Mouse (Mus musculus) liver, embryonic 14.5 days (tissue): Measurements from ENCODE around the gene 2410002F23Rik. TPM values are rescaled to one million over a fixed set of nuclear protein-coding genes. Genes with fewer than 3 reads are reported as not detected.
"Not testable (repeated sequence)": the region's sequence is repeated elsewhere in the genome, so short reads cannot be mapped to it uniquely, and the experiment has no call there.

ENCODE experiments used
- ATAC-seq: fragments of 200-750 bp; cut with Nextera tagmentation; 2 replicates; pipeline ENCODE4 v1.8.0; 2017; ENCODE audit warnings: moderate number of reproducible peaks, mild to moderate bottlenecking, moderate library complexity; ENCODE audit not compliant: insufficient read depth
- DNase-seq, 3 experiments: peaks; one replicate each; pipeline ENCODE4 v3.0.0-alpha.2; 2012 to 2013; ENCODE audit warnings: low read depth in 3 of 3, low spot score in 3 of 3
- H3K27ac ChIP-seq: fragments of 300-500 bp; sonication (generic); 2 replicates; pipeline ENCODE4 v1.5.1; 2014; ENCODE audit warnings: moderate library complexity, mild to moderate bottlenecking, control low read depth, inconsistent platforms
- H3K27me3 ChIP-seq: fragments of 300-500 bp; sonication (generic); 2 replicates; pipeline ENCODE4 v1.6.1; 2014; ENCODE audit warnings: mild to moderate bottlenecking, low read length, moderate library complexity; ENCODE audit not compliant: control insufficient read depth, insufficient read depth
- H3K36me3 ChIP-seq: fragments of 300-500 bp; sonication (generic); replicated peaks from 2 replicates; pipeline ENCODE4 v1.6.1; 2014; ENCODE audit warnings: low read depth; ENCODE audit not compliant: control insufficient read depth, insufficient read depth
- H3K4me1 ChIP-seq, 2 experiments: fragments of 200-500 bp in 1 of 2; fragments of 300-500 bp in 1 of 2; sonication (generic) in 1 of 2; replicated peaks; 2 replicates each; pipeline ENCODE4 v1.6.1; 2012 to 2014; ENCODE audit warnings: antibody characterized with exemption in 1 of 2, inconsistent platforms in 1 of 2, low read length in 1 of 2; ENCODE audit not compliant: control insufficient read depth in 2 of 2, insufficient read depth in 2 of 2
- H3K4me2 ChIP-seq: fragments of 300-500 bp; sonication (generic); 2 replicates; pipeline ENCODE4 v1.6.1; 2014; ENCODE audit warnings: low read depth, mild to moderate bottlenecking, control low read depth, moderate library complexity
- H3K4me3 ChIP-seq, 2 experiments: fragments of 200-500 bp in 1 of 2; fragments of 300-500 bp in 1 of 2; sonication (generic) in 1 of 2; 2 replicates each; pipeline ENCODE4 v1.5.1; 2012 to 2014; ENCODE audit warnings: low read depth in 2 of 2, low read length in 2 of 2, mild to moderate bottlenecking in 2 of 2, control low read depth in 1 of 2, inconsistent platforms in 1 of 2, moderate library complexity in 1 of 2; ENCODE audit not compliant: insufficient read depth in 1 of 2
- H3K9ac ChIP-seq: fragments of 300-500 bp; sonication (generic); replicated peaks from 2 replicates; pipeline ENCODE4 v1.6.1; 2014; ENCODE audit warnings: mild to moderate bottlenecking, control low read depth, moderate library complexity
- H3K9me3 ChIP-seq: fragments of 300-500 bp; sonication (generic); 2 replicates; pipeline ENCODE4 v1.6.1; 2016; ENCODE audit warnings: low read length, mixed read lengths; ENCODE audit not compliant: control insufficient read depth
- CTCF ChIP-seq: IDR thresholded peaks from 2 replicates; pipeline ENCODE4 v1.5.1; 2016; ENCODE audit warnings: antibody characterized with exemption, low read depth, control low read depth
- EP300 ChIP-seq: IDR thresholded peaks from 2 replicates; pipeline ENCODE4 v1.6.1; 2016; ENCODE audit warnings: antibody characterized with exemption, low read depth
- WGBS: fragments of 180-500 bp; shearing (Covaris S2); extraction: QIAGEN DNeasy Blood & Tissue Kit; methylation state at CpG from one replicate; pipeline ENCODE4 v1.1.7; 2014; ENCODE audit not compliant: insufficient replicate concordance; 5-methylcytosine and 5-hydroxymethylcytosine counted together
- polyA plus RNA-seq, 2 experiments: library from polyadenylated mRNA; depleted of rRNA in 1 of 2; stranded (reverse) in 1 of 2; unstranded in 1 of 2; fragments of >200 nt; fragmentation: Nextera tagmentation in 1 of 2; extraction: Ambion mirVana in 1 of 2; gene quantifications; 2 replicates each; pipeline versions ENCODE4 v1.2.1 to v1.2.3; 2012 to 2014

Gene 2410002F23Rik
- polyA plus RNA-seq, 2 experiments: 20.0 to 43.8 TPM

- no peaks in the 10 kb centered on the region for H3K9me3 ChIP-seq
- 14% methylated on average over 1 of the region's 1 CpGs for WGBS
- DNase-seq: no peak
- no peaks in the 10 kb centered on the region for H3K4me1 ChIP-seq
- TF ChIP-seq CTCF: no peak
- no peak for TF ChIP-seq EP300
- no peaks in the 10 kb centered on the region for H3K36me3 ChIP-seq
- no peak overlapping the region for H3K9ac ChIP-seq
- ATAC-seq: no peak
- H3K4me2 ChIP-seq: no peak overlapping the region
- H3K27ac ChIP-seq: no peak overlapping the region
- H3K27me3 ChIP-seq: no peaks in the 10 kb centered on the region
- no peak overlapping the region for H3K4me3 ChIP-seq
Observed at GRCm38 (mm10) chr7:44280959-44281358, 34.4 kb downstream of the 2410002F23Rik start.

- 60% methylated on average over 7 of the region's 7 CpGs for WGBS
- no peaks in the 10 kb centered on the region for H3K4me1 ChIP-seq
Observed at GRCm38 (mm10) chr7:44281586-44281985, 35.1 kb downstream of the 2410002F23Rik start.

GRCm38 (mm10) chr7:44287760-44288159 lies 41.2 kb downstream of the 2410002F23Rik start:
- Histone ChIP-seq H3K4me3 (no peak overlapping the region), H3K4me1 (no peaks in the 10 kb centered on the region), H3K27me3 (no peaks in the 10 kb centered on the region; the same call in 1 of the 2 replicates), H3K27ac (no peak overlapping the region), H3K4me2 (no peak overlapping the region), H3K9ac (no peak overlapping the region), H3K36me3 (no peaks in the 10 kb centered on the region), H3K9me3 (no peaks in the 10 kb centered on the region)
- ATAC-seq (no peak), DNase-seq (no peak)
- TF ChIP-seq EP300: no peak
- no peak for TF ChIP-seq CTCF
- 51% methylated on average over 7 of the region's 7 CpGs for WGBS

More at GRCm38 (mm10) chr7:44281586-44281985, 35.1 kb downstream of the 2410002F23Rik start:
- no peaks in the 10 kb centered on the region for H3K36me3 ChIP-seq
- H3K4me3 ChIP-seq: no peak overlapping the region
- ATAC-seq: no peak
- H3K4me2 ChIP-seq: no peak overlapping the region
- no peak for TF ChIP-seq EP300
- TF ChIP-seq CTCF: no peak
- H3K9ac ChIP-seq: no peak overlapping the region
- DNase-seq: no peak
- H3K9me3 ChIP-seq: no peaks in the 10 kb centered on the region
- no peak overlapping the region for H3K27ac ChIP-seq
- H3K27me3 ChIP-seq: no peaks in the 10 kb centered on the region

GRCm38 (mm10) chr7:44290986-44291385 lies 44.5 kb downstream of the 2410002F23Rik start:
- Histone ChIP-seq H3K27me3 (no peaks in the 10 kb centered on the region; the same call in 1 of the 2 replicates), H3K4me1 (no peaks in the 10 kb centered on the region), H3K4me3 (no peak overlapping the region), H3K4me2 (no peak overlapping the region), H3K9ac (no peak overlapping the region), H3K36me3 (no peaks in the 10 kb centered on the region), H3K27ac (no peak overlapping the region), H3K9me3 (no peaks in the 10 kb centered on the region)
- no peak for DNase-seq
- 53% methylated on average over 4 of the region's 4 CpGs for WGBS
- no peak for ATAC-seq
- no peak for TF ChIP-seq CTCF

- WGBS: 29% methylated on average over 4 of the region's 4 CpGs
- H3K9ac ChIP-seq: no peak overlapping the region
- ATAC-seq (no peak), DNase-seq (no peak)
- no peak overlapping the region for H3K4me3 ChIP-seq
- no peak overlapping the region for H3K4me2 ChIP-seq
- no peaks in the 10 kb centered on the region for H3K36me3 ChIP-seq
- TF ChIP-seq EP300 (no peak), CTCF (no peak)
- H3K27me3 ChIP-seq: no peaks in the 10 kb centered on the region; the same call in 1 of the 2 replicates
- no peaks in the 10 kb centered on the region for H3K4me1 ChIP-seq
- H3K27ac ChIP-seq: no peak overlapping the region
- H3K9me3 ChIP-seq: no peaks in the 10 kb centered on the region
Observed at GRCm38 (mm10) chr7:44291418-44291817, 44.9 kb downstream of the 2410002F23Rik start.

GRCm38 (mm10) chr7:44297501-44297900 lies 51.0 kb downstream of the 2410002F23Rik start:
- ATAC-seq, H3K27ac ChIP-seq, H3K4me3 ChIP-seq, H3K9me3 ChIP-seq, H3K9ac ChIP-seq, H3K4me2 ChIP-seq, H3K36me3 ChIP-seq, DNase-seq, H3K4me1 ChIP-seq, H3K27me3 ChIP-seq: not testable (repeated sequence)
- WGBS: 61% methylated on average over 2 of the region's 2 CpGs

Other genes with a start within 250 kb of the 2410002F23Rik start
- not detected in 2 replicates for gene Klk1b26, start 234.6 kb upstream of the 2410002F23Rik start, polyA plus RNA-seq (2012; rRNA removed)
- gene Klk1b26, start 234.6 kb upstream of the 2410002F23Rik start, polyA plus RNA-seq (2014; fragmentation: Nextera tagmentation; extraction: Ambion mirVana): not detected in 2 replicates
- 0.03 TPM in 1 of 2 replicates, not detected in the other for gene Klk1b27, start 194.4 kb upstream of the 2410002F23Rik start, polyA plus RNA-seq (2012; rRNA removed)
- gene Klk1b27, start 194.4 kb upstream of the 2410002F23Rik start, polyA plus RNA-seq (2014; fragmentation: Nextera tagmentation; extraction: Ambion mirVana): not detected in 2 replicates
- gene Klk1b21, start 144.4 kb upstream of the 2410002F23Rik start, polyA plus RNA-seq (2012; rRNA removed): not detected in 2 replicates
- not detected in 2 replicates for gene Klk1b21, start 144.4 kb upstream of the 2410002F23Rik start, polyA plus RNA-seq (2014; fragmentation: Nextera tagmentation; extraction: Ambion mirVana)
- gene Klk1b22, start 134.0 kb upstream of the 2410002F23Rik start, polyA plus RNA-seq (2012; rRNA removed): not detected in 2 replicates
- not detected in 2 replicates for gene Klk1b22, start 134.0 kb upstream of the 2410002F23Rik start, polyA plus RNA-seq (2014; fragmentation: Nextera tagmentation; extraction: Ambion mirVana)
- not detected in 2 replicates for gene Klk1b16, start 110.0 kb upstream of the 2410002F23Rik start, polyA plus RNA-seq (2012; rRNA removed)
- gene Klk1b16, start 110.0 kb upstream of the 2410002F23Rik start, polyA plus RNA-seq (2014; fragmentation: Nextera tagmentation; extraction: Ambion mirVana): not detected in 2 replicates
- gene Klk1b24, start 58.5 kb upstream of the 2410002F23Rik start, polyA plus RNA-seq (2012; rRNA removed): 0.08 TPM in 1 of 2 replicates, not detected in the other
- not detected in 2 replicates for gene Klk1b24, start 58.5 kb upstream of the 2410002F23Rik start, polyA plus RNA-seq (2014; fragmentation: Nextera tagmentation; extraction: Ambion mirVana)
- gene Klk1b3, start 48.5 kb upstream of the 2410002F23Rik start, polyA plus RNA-seq (2012; rRNA removed): not detected in 2 replicates
- gene Klk1b3, start 48.5 kb upstream of the 2410002F23Rik start, polyA plus RNA-seq (2014; fragmentation: Nextera tagmentation; extraction: Ambion mirVana): not detected in 2 replicates
- gene Klk1b4, start 39.3 kb upstream of the 2410002F23Rik start, polyA plus RNA-seq (2012; rRNA removed): 0.05 and 0.06 TPM in 2 replicates
- not detected in 2 replicates for gene Klk1b4, start 39.3 kb upstream of the 2410002F23Rik start, polyA plus RNA-seq (2014; fragmentation: Nextera tagmentation; extraction: Ambion mirVana)
- gene Klk1b5, start 30.8 kb upstream of the 2410002F23Rik start, polyA plus RNA-seq (2012; rRNA removed): not detected in 2 replicates
- gene Klk1b5, start 30.8 kb upstream of the 2410002F23Rik start, polyA plus RNA-seq (2014; fragmentation: Nextera tagmentation; extraction: Ambion mirVana): not detected in 2 replicates
- gene Klk1, start 21.4 kb upstream of the 2410002F23Rik start, polyA plus RNA-seq (2012; rRNA removed): not detected in 2 replicates
- gene Klk1, start 21.4 kb upstream of the 2410002F23Rik start, polyA plus RNA-seq (2014; fragmentation: Nextera tagmentation; extraction: Ambion mirVana): not detected in 2 replicates
- not detected in 2 replicates for gene Gm36864, start 10.5 kb upstream of the 2410002F23Rik start, polyA plus RNA-seq (2012; rRNA removed)
- gene Gm36864, start 10.5 kb upstream of the 2410002F23Rik start, polyA plus RNA-seq (2014; fragmentation: Nextera tagmentation; extraction: Ambion mirVana): not detected in 2 replicates
- gene 1700028J19Rik, start within 50 bp of the 2410002F23Rik start, polyA plus RNA-seq (2012; rRNA removed): 0.97 and 1.3 TPM in 2 replicates
- gene 1700028J19Rik, start within 50 bp of the 2410002F23Rik start, polyA plus RNA-seq (2014; fragmentation: Nextera tagmentation; extraction: Ambion mirVana): 1.3 and 1.5 TPM in 2 replicates
- not detected in 2 replicates for gene Acp4, start 10.7 kb downstream of the 2410002F23Rik start, polyA plus RNA-seq (2012; rRNA removed)
- not detected in 2 replicates for gene Acp4, start 10.7 kb downstream of the 2410002F23Rik start, polyA plus RNA-seq (2014; fragmentation: Nextera tagmentation; extraction: Ambion mirVana)
- gene Gm15517, start 14.7 kb downstream of the 2410002F23Rik start, polyA plus RNA-seq (2012; rRNA removed): not detected in 2 replicates
- not detected in 2 replicates for gene Gm15517, start 14.7 kb downstream of the 2410002F23Rik start, polyA plus RNA-seq (2014; fragmentation: Nextera tagmentation; extraction: Ambion mirVana)
- gene Clec11a, start 60.2 kb downstream of the 2410002F23Rik start, polyA plus RNA-seq (2012; rRNA removed): 0.34 and 0.38 TPM in 2 replicates
- gene Clec11a, start 60.2 kb downstream of the 2410002F23Rik start, polyA plus RNA-seq (2014; fragmentation: Nextera tagmentation; extraction: Ambion mirVana): 0.33 and 0.51 TPM in 2 replicates
- gene Shank1, start 63.5 kb downstream of the 2410002F23Rik start, polyA plus RNA-seq (2012; rRNA removed): 0.04 and 0.06 TPM in 2 replicates
- 0.05 TPM in 1 of 2 replicates, not detected in the other for gene Shank1, start 63.5 kb downstream of the 2410002F23Rik start, polyA plus RNA-seq (2014; fragmentation: Nextera tagmentation; extraction: Ambion mirVana)
- gene Syt3, start 137.4 kb downstream of the 2410002F23Rik start, polyA plus RNA-seq (2012; rRNA removed): 0.02 and 0.06 TPM in 2 replicates
- 0.14 TPM in 1 of 2 replicates, not detected in the other for gene Syt3, start 137.4 kb downstream of the 2410002F23Rik start, polyA plus RNA-seq (2014; fragmentation: Nextera tagmentation; extraction: Ambion mirVana)
- gene 1700008O03Rik, start 139.1 kb downstream of the 2410002F23Rik start, polyA plus RNA-seq (2012; rRNA removed): 0.06 and 0.12 TPM in 2 replicates
- not detected in 2 replicates for gene 1700008O03Rik, start 139.1 kb downstream of the 2410002F23Rik start, polyA plus RNA-seq (2014; fragmentation: Nextera tagmentation; extraction: Ambion mirVana)
- 0.02 and 0.30 TPM in 2 replicates for gene Lrrc4b, start 182.3 kb downstream of the 2410002F23Rik start, polyA plus RNA-seq (2012; rRNA removed)
- not detected in 2 replicates for gene Lrrc4b, start 182.3 kb downstream of the 2410002F23Rik start, polyA plus RNA-seq (2014; fragmentation: Nextera tagmentation; extraction: Ambion mirVana)
- 10.2 and 14.7 TPM in 2 replicates for gene Aspdh, start 218.7 kb downstream of the 2410002F23Rik start, polyA plus RNA-seq (2012; rRNA removed)
- 10.9 and 11.0 TPM in 2 replicates for gene Aspdh, start 218.7 kb downstream of the 2410002F23Rik start, polyA plus RNA-seq (2014; fragmentation: Nextera tagmentation; extraction: Ambion mirVana)
- gene Josd2, start 221.3 kb downstream of the 2410002F23Rik start, polyA plus RNA-seq (2012; rRNA removed): 212 TPM in 2 replicates
- 155 and 164 TPM in 2 replicates for gene Josd2, start 221.3 kb downstream of the 2410002F23Rik start, polyA plus RNA-seq (2014; fragmentation: Nextera tagmentation; extraction: Ambion mirVana)
- 46.7 and 49.5 TPM in 2 replicates for gene Emc10, start 249.8 kb downstream of the 2410002F23Rik start, polyA plus RNA-seq (2012; rRNA removed)
- 41.7 and 49.3 TPM in 2 replicates for gene Emc10, start 249.8 kb downstream of the 2410002F23Rik start, polyA plus RNA-seq (2014; fragmentation: Nextera tagmentation; extraction: Ambion mirVana)
- gene Fam71e1, start 249.9 kb downstream of the 2410002F23Rik start, polyA plus RNA-seq (2012; rRNA removed): 0.64 and 1.5 TPM in 2 replicates
- gene Fam71e1, start 249.9 kb downstream of the 2410002F23Rik start, polyA plus RNA-seq (2014; fragmentation: Nextera tagmentation; extraction: Ambion mirVana): 0.48 and 1.6 TPM in 2 replicates